Mouse (Mus musculus): Measurements from ENCODE around the gene Dad1.

Gene Dad1

GRCm38 (mm10) chr14:54253741-54254291 is at the start of gene Dad1, which contains the start of gene Abhd4:
Gene Dad1, minus strand, starts transcription at chr14:54254104.
Gene Abhd4, plus strand, starts transcription at chr14:54254188.
- peak; percentile 98 to 99 for DNase-seq

GRCm38 (mm10) chr14:54300676-54301075 is 46.8 kb upstream of the Dad1 start:
- no peak for DNase-seq

- DNase-seq: peak in 1 of 2 experiments; percentile 1
Observed at GRCm38 (mm10) chr14:54300136-54300535, 46.2 kb upstream of the Dad1 start.

- DNase-seq: no peak
Observed at GRCm38 (mm10) chr14:54284839-54285238, 30.9 kb upstream of the Dad1 start, which contains the start of gene Olfr49. Gene Olfr49, minus strand, starts transcription at chr14:54284939.

- no peak for DNase-seq
Observed at GRCm38 (mm10) chr14:54276446-54276845, 22.5 kb upstream of the Dad1 start.

- no peak for DNase-seq
Observed at GRCm38 (mm10) chr14:54272696-54273095, 18.8 kb upstream of the Dad1 start.

GRCm38 (mm10) chr14:54271976-54272606 is 18.2 kb upstream of the Dad1 start:
- DNase-seq: no peak

- no peak for DNase-seq
Observed at GRCm38 (mm10) chr14:54270413-54270812, 16.5 kb upstream of the Dad1 start.

- DNase-seq: no peak
Observed at GRCm38 (mm10) chr14:54269566-54269965, 15.7 kb upstream of the Dad1 start.

- no peak for DNase-seq
Observed at GRCm38 (mm10) chr14:54267966-54268365, 14.1 kb upstream of the Dad1 start.

GRCm38 (mm10) chr14:54265951-54266350 is 12.0 kb upstream of the Dad1 start:
- no peak for DNase-seq

GRCm38 (mm10) chr14:54265093-54265492 is 11.2 kb upstream of the Dad1 start:
- DNase-seq: no peak

GRCm38 (mm10) chr14:54264231-54264630 is 10.3 kb upstream of the Dad1 start:
- DNase-seq: no peak

GRCm38 (mm10) chr14:54263099-54263498 is 9.2 kb upstream of the Dad1 start:
- no peak for DNase-seq

GRCm38 (mm10) chr14:54262622-54263021 is 8.7 kb upstream of the Dad1 start:
- DNase-seq: no peak

- no peak for DNase-seq
Observed at GRCm38 (mm10) chr14:54261386-54261785, 7.5 kb upstream of the Dad1 start.

- no peak for DNase-seq
Observed at GRCm38 (mm10) chr14:54260196-54260595, 6.3 kb upstream of the Dad1 start.

- no peak for DNase-seq
Observed at GRCm38 (mm10) chr14:54259722-54260085, 5.8 kb upstream of the Dad1 start.

GRCm38 (mm10) chr14:54259003-54259721 is 5.3 kb upstream of the Dad1 start:
- peak; percentile 97 to 100 for DNase-seq

- DNase-seq: no peak
Observed at GRCm38 (mm10) chr14:54258131-54258670, 4.3 kb upstream of the Dad1 start.

- no peak for DNase-seq
Observed at GRCm38 (mm10) chr14:54254670-54255202, 832 bp upstream of the Dad1 start.

- no peak for DNase-seq
Observed at GRCm38 (mm10) chr14:54250122-54250521, 3.8 kb downstream of the Dad1 start.

GRCm38 (mm10) chr14:54249326-54249725 is 4.6 kb downstream of the Dad1 start:
- DNase-seq: peak; percentile 81 to 86
